Mouse (Mus musculus) kidney, adult 2 months (tissue): Measurements from ENCODE around the gene Gm1113.

Experiments used
- CTCF ChIP-seq: fragments of 200-500 bp; conservative IDR thresholded peaks from 2 replicates; pipeline ENCODE4 v1.5.1; 2011; ENCODE audit warnings: low read depth, mild to moderate bottlenecking, control low read depth, low read length, moderate library complexity, mixed read lengths; ENCODE audit not compliant: insufficient read depth, insufficient read length
- POLR2A ChIP-seq: fragments of 200-500 bp; IDR thresholded peaks from one replicate; pipeline ENCODE4 v1.6.1; 2011; ENCODE audit warnings: low read depth, low read length, control low read depth

- TF ChIP-seq POLR2A (no peak), CTCF (no peak)
These were observed 31.5 kb downstream of the Gm1113 start for GRCm38 (mm10) chr9:35486616-35487015.
